Mouse (Mus musculus) brain, embryonic 14.5 days (tissue): ENCODE data around the gene Gopc.

ENCODE experiments used
- CTCF ChIP-seq: fragments of 200-500 bp; IDR thresholded peaks from 2 replicates; pipeline ENCODE4 v1.5.1; 2012; ENCODE audit warnings: inconsistent platforms, mild to moderate bottlenecking, moderate library complexity, borderline replicate concordance; ENCODE audit not compliant: insufficient read depth, insufficient read length; ENCODE audit errors: extremely low read depth
- POLR2A ChIP-seq: fragments of 200-500 bp; IDR thresholded peaks from 2 replicates; pipeline ENCODE4 v1.6.1; 2012; ENCODE audit warnings: mild to moderate bottlenecking, inconsistent platforms, borderline replicate concordance; ENCODE audit not compliant: poor library complexity, insufficient read depth, insufficient read length, severe bottlenecking; ENCODE audit errors: extremely low read depth

GRCm38 (mm10) chr10:52383022-52383421 is 1.1 kb upstream of the Gopc start:
- TF ChIP-seq POLR2A (no peak), CTCF (no peak)
